In genomic region chr4:81442078-81442981, GRCm38 (mm10) we compare ENCODE assay signal across 8 mouse cellular contexts. TPM values are rescaled to one million over a fixed set of nuclear protein-coding genes. Genes with fewer than 3 reads are reported as not detected.
DNase-seq lines count a peak whose midpoint lies in the region; ATAC-seq and TF ChIP-seq lines count a peak whose summit lies in the region.

TSS of gene Mpdz (minus strand) at chr4:81442815.

- H3K27ac ChIP-seq in ES-Bruce4 (ENCODE audit: insufficient read depth, low read length), result no peak within 1 kb of the TSS
- H3K27ac ChIP-seq in forebrain, postnatal 0 days (ENCODE audit: low read depth, low read length), result peak within 1 kb of the TSS; percentile 71
- H3K27ac ChIP-seq in liver, embryonic 15.5 days (replicated peaks), result no peak within 1 kb of the TSS
- no peak within 1 kb of the TSS for H3K27ac ChIP-seq in olfactory bulb, adult 2 months (ENCODE audit: insufficient read depth, low read depth, low read length)

- H3K4me1 ChIP-seq in ES-Bruce4 (ENCODE audit: control insufficient read depth, insufficient read depth, low read length), result no peaks in the 10 kb centered on the region
- no peaks in the 10 kb centered on the region for H3K4me1 ChIP-seq in forebrain, postnatal 0 days (ENCODE audit: insufficient read depth)
- H3K4me1 ChIP-seq in liver, embryonic 15.5 days (replicated peaks), result peaks cover 4% of the 10 kb centered on the region; the same call in 1 of the 2 replicates
- H3K4me1 ChIP-seq in olfactory bulb, adult 2 months (ENCODE audit: control insufficient read depth, insufficient read depth, low read length), result no peaks in the 10 kb centered on the region

- no peaks in the 10 kb centered on the region for H3K9me3 ChIP-seq in ES-Bruce4 (replicated peaks; ENCODE audit: control insufficient read depth, insufficient read depth, low read length, poor library complexity, severe bottlenecking)
- H3K9me3 ChIP-seq in forebrain, postnatal 0 days (ENCODE audit: low read length), result no peaks in the 10 kb centered on the region
- no peaks in the 10 kb centered on the region for H3K9me3 ChIP-seq in liver, embryonic 15.5 days (replicated peaks)

- no peak for TF ChIP-seq POLR2A in ES-Bruce4 (IDR thresholded peaks at IDR 0.05; ENCODE audit: insufficient read depth, low read length)
- TF ChIP-seq POLR2A in olfactory bulb, adult 2 months (IDR thresholded peaks at IDR 0.05; ENCODE audit: insufficient read depth, low read depth, low read length), result peak; percentile 35; the same call in 1 of the 2 replicates

- no peak for TF ChIP-seq EP300 in ES-Bruce4 (IDR thresholded peaks at IDR 0.05; ENCODE audit: insufficient read depth, low read depth, low read length)

- peaks cover 9% of the 10 kb centered on the region for H3K27me3 ChIP-seq in ES-Bruce4 (ENCODE audit: control insufficient read depth, insufficient read depth, low read length, poor library complexity, severe bottlenecking)
- H3K27me3 ChIP-seq in forebrain, postnatal 0 days (ENCODE audit: insufficient read depth, low read length), result no peaks in the 10 kb centered on the region
- peaks cover 25% of the 10 kb centered on the region for H3K27me3 ChIP-seq in liver, embryonic 15.5 days

- H3K36me3 ChIP-seq in ES-Bruce4 (ENCODE audit: control insufficient read depth, insufficient read depth, low read length, poor library complexity, severe bottlenecking), result no peaks in the 10 kb centered on the region
- H3K36me3 ChIP-seq in forebrain, postnatal 0 days (ENCODE audit: insufficient read depth), result no peaks in the 10 kb centered on the region
- H3K36me3 ChIP-seq in liver, embryonic 15.5 days (replicated peaks), result no peaks in the 10 kb centered on the region

- H3K9ac ChIP-seq in ES-Bruce4 (ENCODE audit: low read depth, poor library complexity, severe bottlenecking), result peak within 1 kb of the TSS; percentile 98
- H3K9ac ChIP-seq in forebrain, postnatal 0 days, result peak within 1 kb of the TSS; percentile 78
- peak within 1 kb of the TSS; percentile 18; the same call in 1 of the 2 replicates for H3K9ac ChIP-seq in liver, embryonic 15.5 days

- peak; percentile 73 to 85 for DNase-seq in cerebellum, adult 18-20 months
- peak; percentile 71 for DNase-seq in forebrain, postnatal 0 days
- peak; percentile 77 to 83 for DNase-seq in heart, postnatal 10 days
- DNase-seq in kidney, postnatal 36 days, result peak; percentile 54 to 86
- DNase-seq in urinary bladder, postnatal 4 days (ENCODE audit: low spot score in 2 of 2), result peak; percentile 69 to 73

- TF ChIP-seq CTCF in ES-Bruce4 (IDR thresholded peaks at IDR 0.05; ENCODE audit: low read depth, low read length), result no peak
- no peak for TF ChIP-seq CTCF in forebrain, postnatal 0 days (IDR thresholded peaks at IDR 0.05; ENCODE audit: low read depth)
- TF ChIP-seq CTCF in olfactory bulb, adult 2 months (IDR thresholded peaks at IDR 0.05; ENCODE audit: insufficient read depth, low read depth, low read length), result no peak

- intact Hi-C loops in heart, postnatal 10 days (cut with DNase I), result no loop called here

- WGBS in forebrain, postnatal 0 days, result under 1% methylated on average over 93 of the region's 97 CpGs
- under 1% methylated on average over 97 of the region's 97 CpGs for WGBS in liver, embryonic 15.5 days (ENCODE audit: insufficient replicate concordance)
- 1% methylated on average over 96 of the region's 97 CpGs for WGBS in olfactory bulb, adult 2 months

- ATAC-seq in forebrain, postnatal 0 days, result peak; percentile 93
- peak; percentile 62 for ATAC-seq in liver, embryonic 15.5 days (ENCODE audit: insufficient read depth)

- peak within 1 kb of the TSS; percentile 50 for H3K4me3 ChIP-seq in ES-Bruce4 (ENCODE audit: low read depth, low read length)
- H3K4me3 ChIP-seq in forebrain, postnatal 0 days (ENCODE audit: low read depth, low read length), result peak within 1 kb of the TSS; percentile 76
- H3K4me3 ChIP-seq in liver, embryonic 15.5 days (replicated peaks), result peak within 1 kb of the TSS; percentile 58
- peak within 1 kb of the TSS; percentile 63 for H3K4me3 ChIP-seq in olfactory bulb, adult 2 months (ENCODE audit: insufficient read depth, low read depth, low read length)

- peak within 1 kb of the TSS; percentile 68 for H3K4me2 ChIP-seq in forebrain, postnatal 0 days (ENCODE audit: low read depth)
- peak within 1 kb of the TSS; percentile 68 for H3K4me2 ChIP-seq in liver, embryonic 15.5 days

RNA-seq across cellular contexts. Expression of gene Mpdz, which starts in this region (rescaled TPM):
- polyA plus RNA-seq in ES-Bruce4 (2011; ENCODE audit: insufficient read depth, insufficient read length, low read depth, missing spikeins), result 28.0 and 32.5 TPM in 2 replicates
- 32.3 and 42.7 TPM in 2 replicates for total RNA-seq in forebrain, postnatal 0 days (2014; rRNA removed)
- polyA plus RNA-seq in forebrain, postnatal 0 days (2015; fragmentation: Nextera tagmentation; extraction: Ambion mirVana), result 4.3 and 7.4 TPM in 2 replicates
- 10 to 100 TPM; 40.4 to 46.7 TPM for total RNA-seq in heart, postnatal 10 days (2021)
- polyA plus RNA-seq in liver, embryonic 15.5 days (2015; fragmentation: Nextera tagmentation; extraction: Ambion mirVana), result 2.4 and 2.6 TPM in 2 replicates
- polyA plus RNA-seq in olfactory bulb, adult 2 months (2012; ENCODE audit: insufficient read depth, insufficient read length, low replicate concordance, missing spikeins), result not detected in 2 replicates

Comparison
In these comparisons a context has a peak if more than half of its experiments do, and no peak if none do; other contexts are left out.
1. H3K9ac ChIP-seq: peak in every context shown above with its lines; median percentile 98 in ES-Bruce4; 78 in forebrain, postnatal 0 days; 18 in liver, embryonic 15.5 days.